In genomic region chr7:29128725-29129124, GRCm38 (mm10) we compare ENCODE assay signal across 11 mouse cellular contexts. TPM values are rescaled to one million over a fixed set of nuclear protein-coding genes. Genes with fewer than 3 reads are reported as not detected.
DNase-seq lines count a peak whose midpoint lies in the region; ATAC-seq lines count a peak whose summit lies in the region.
"Had no signal": no experiment of that assay in that cellular context is flagged by ENCODE, and none has a peak within 500 bp of the region (broad histone marks: within the 10 kb centered on the region; RNA-seq: fewer than 3 reads in every experiment).

No protein-coding gene starts in this region.

- H3K4me2 ChIP-seq in kidney, embryonic 15.5 days = no peak overlapping the region
- no peak overlapping the region for H3K4me2 ChIP-seq in hindbrain, embryonic 14.5 days (replicated peaks)
- H3K4me2 ChIP-seq: limb, embryonic 12.5 days had no signal

- H3K4me3 ChIP-seq in kidney, embryonic 15.5 days (replicated peaks) = no peak overlapping the region
- H3K4me3 ChIP-seq in hindbrain, embryonic 14.5 days (replicated peaks; ENCODE audit: low read length) = no peak overlapping the region
- H3K4me3 ChIP-seq: erythroblast, embryonic 14.5 days; limb, embryonic 12.5 days had no signal

- H3K4me1 ChIP-seq in kidney, embryonic 15.5 days = peaks cover 19% of the 10 kb centered on the region
- peaks cover 4% of the 10 kb centered on the region; the same call in 1 of the 2 replicates for H3K4me1 ChIP-seq in hindbrain, embryonic 14.5 days (replicated peaks; ENCODE audit: control insufficient read depth, insufficient read depth, low read length)

- intact Hi-C loops in heart, postnatal 36 days (cut with DNase I) = loop anchor here (5.0 kb wide), 1 partner anchor 119 kb away; the partner anchor contains the start of gene 2200002D01Rik

- no peaks in the 10 kb centered on the region for H3K9me3 ChIP-seq in kidney, embryonic 15.5 days (replicated peaks)
- H3K9me3 ChIP-seq in hindbrain, embryonic 14.5 days (ENCODE audit: control insufficient read depth, low read length) = no peaks in the 10 kb centered on the region
- H3K9me3 ChIP-seq: limb, embryonic 12.5 days had no signal

- WGBS in kidney, embryonic 15.5 days = 79% methylated on average over 2 of the region's 2 CpGs
- 66% methylated on average over 2 of the region's 2 CpGs for WGBS in hindbrain, embryonic 14.5 days

- no peak overlapping the region for H3K27ac ChIP-seq in kidney, embryonic 15.5 days
- H3K27ac ChIP-seq in hindbrain, embryonic 14.5 days = no peak overlapping the region
- H3K27ac ChIP-seq: limb, embryonic 12.5 days had no signal

- H3K36me3 ChIP-seq in kidney, embryonic 15.5 days = no peaks in the 10 kb centered on the region
- H3K36me3 ChIP-seq in hindbrain, embryonic 14.5 days (replicated peaks; ENCODE audit: control insufficient read depth, insufficient read depth) = no peaks in the 10 kb centered on the region
- H3K36me3 ChIP-seq: limb, embryonic 12.5 days had no signal

- no peak for ATAC-seq in kidney, embryonic 15.5 days (replicated peaks; ENCODE audit: low FRiP score)
- peak; percentile 57 to 63; a peak in 3 of 4 replicates for ATAC-seq in hematopoietic stem cell, adult 5-6 weeks (replicated peaks in 1 of 2; ENCODE audit: insufficient read depth in 1 of 2, low FRiP score in 2 of 2, low TSS enrichment in 1 of 2, low read depth in 1 of 2, poor library complexity in 2 of 2, severe bottlenecking in 2 of 2)
- no peak for ATAC-seq in hindbrain, embryonic 14.5 days (ENCODE audit: low FRiP score)

- peaks cover 3% of the 10 kb centered on the region; the same call in 1 of the 2 replicates for H3K27me3 ChIP-seq in kidney, embryonic 15.5 days
- peaks cover 6% of the 10 kb centered on the region; the same call in 1 of the 2 replicates for H3K27me3 ChIP-seq in hindbrain, embryonic 14.5 days (ENCODE audit: control insufficient read depth, insufficient read depth, low read length)

- H3K9ac ChIP-seq in kidney, embryonic 15.5 days = no peak overlapping the region
- H3K9ac ChIP-seq in hindbrain, embryonic 14.5 days = no peak overlapping the region
- H3K9ac ChIP-seq: limb, embryonic 12.5 days had no signal

- peak; percentile 22 for DNase-seq in kidney, postnatal 14 days
- peak; percentile 63 for DNase-seq in CD4-positive, CD25-positive, alpha-beta regulatory T cell, adult 2 months (ENCODE audit: low read depth, low spot score)
- peak; percentile 21 for DNase-seq in MN1 (ENCODE audit: low spot score)
- DNase-seq in cerebellum, adult 8-10 months = no peak
- DNase-seq in hindbrain, embryonic 14.5 days (ENCODE audit: low spot score) = no peak
- no peak for DNase-seq in heart, postnatal 36 days
- DNase-seq: adrenal gland, adult 8-10 months had no signal

RNA-seq across cellular contexts. Expression of gene Ryr1, which starts 3.7 kb away (rescaled TPM):
- polyA plus RNA-seq in kidney, embryonic 15.5 days (2015; fragmentation: Nextera tagmentation; extraction: Ambion mirVana) = 1.6 and 1.8 TPM in 2 replicates
- total RNA-seq in hematopoietic stem cell, adult 5-6 weeks (2017) = 0.19 and 0.25 TPM in 2 replicates
- 5.1 and 7.6 TPM in 2 replicates for polyA plus RNA-seq in hindbrain, embryonic 14.5 days (2014; fragmentation: Nextera tagmentation; extraction: Ambion mirVana)
- total RNA-seq in heart, postnatal 36 days (2021) = under 1 TPM; 0.03 to 0.08 TPM

RNA-seq across cellular contexts. Expression of gene Rasgrp4, which starts 5.9 kb away (rescaled TPM):
- polyA plus RNA-seq in kidney, embryonic 15.5 days (2015; fragmentation: Nextera tagmentation; extraction: Ambion mirVana) = 0.48 and 1.2 TPM in 2 replicates
- total RNA-seq in hematopoietic stem cell, adult 5-6 weeks (2017) = 1.9 and 8.8 TPM in 2 replicates
- 0.91 and 1.1 TPM in 2 replicates for polyA plus RNA-seq in hindbrain, embryonic 14.5 days (2014; fragmentation: Nextera tagmentation; extraction: Ambion mirVana)
- 1 to 10 TPM; 1.4 to 1.5 TPM for total RNA-seq in heart, postnatal 36 days (2021)

RNA-seq across cellular contexts. Expression of gene Fam98c, which starts 27.3 kb away (rescaled TPM):
- polyA plus RNA-seq in kidney, embryonic 15.5 days (2015; fragmentation: Nextera tagmentation; extraction: Ambion mirVana) = 19.4 and 21.4 TPM in 2 replicates
- total RNA-seq in hematopoietic stem cell, adult 5-6 weeks (2017) = 26.5 and 29.1 TPM in 2 replicates
- polyA plus RNA-seq in hindbrain, embryonic 14.5 days (2014; fragmentation: Nextera tagmentation; extraction: Ambion mirVana) = 25.8 and 32.8 TPM in 2 replicates
- 10 to 100 TPM; 10.6 to 12.0 TPM for total RNA-seq in heart, postnatal 36 days (2021)

RNA-seq across cellular contexts. Expression of gene Ggn, which starts 41.3 kb away (rescaled TPM):
- polyA plus RNA-seq in kidney, embryonic 15.5 days (2015; fragmentation: Nextera tagmentation; extraction: Ambion mirVana) = 0.72 and 1.00 TPM in 2 replicates
- 0.63 and 1.5 TPM in 2 replicates for total RNA-seq in hematopoietic stem cell, adult 5-6 weeks (2017)
- 0.36 and 1.0 TPM in 2 replicates for polyA plus RNA-seq in hindbrain, embryonic 14.5 days (2014; fragmentation: Nextera tagmentation; extraction: Ambion mirVana)
- total RNA-seq in heart, postnatal 36 days (2021) = under 1 TPM; 0.19 to 0.31 TPM

RNA-seq across cellular contexts. Expression of gene Spred3, which starts 41.5 kb away (rescaled TPM):
- 3.4 and 4.0 TPM in 2 replicates for polyA plus RNA-seq in kidney, embryonic 15.5 days (2015; fragmentation: Nextera tagmentation; extraction: Ambion mirVana)
- total RNA-seq in hematopoietic stem cell, adult 5-6 weeks (2017) = 5.3 and 5.6 TPM in 2 replicates
- 10.3 and 10.5 TPM in 2 replicates for polyA plus RNA-seq in hindbrain, embryonic 14.5 days (2014; fragmentation: Nextera tagmentation; extraction: Ambion mirVana)
- under 1 TPM; 0.44 to 0.89 TPM for total RNA-seq in heart, postnatal 36 days (2021)

Comparison
In these comparisons a context has a peak if more than half of its experiments do, and no peak if none do; other contexts are left out.
1. DNase-seq: peak in kidney, postnatal 14 days (single experiment), CD4-positive, CD25-positive, alpha-beta regulatory T cell, adult 2 months (single experiment) and MN1 (single experiment); none in cerebellum, adult 8-10 months (single experiment), hindbrain, embryonic 14.5 days (single experiment) and heart, postnatal 36 days (0 of 2).
2. ATAC-seq: peak in hematopoietic stem cell, adult 5-6 weeks (2 of 2); none in kidney, embryonic 15.5 days (single experiment) and hindbrain, embryonic 14.5 days (single experiment).